Mouse (Mus musculus) R1 (cell line): Measurements from ENCODE around the gene Spg7.
"Not testable (repeated sequence)": the region's sequence is repeated elsewhere in the genome, so short reads cannot be mapped to it uniquely, and the experiment has no call there.

ENCODE experiments used
- DNase-seq: peaks from one replicate; pipeline ENCODE4 v3.0.0-alpha.2; 2018; ENCODE audit warnings: low read depth, low spot score

Gene Spg7

DNA sequence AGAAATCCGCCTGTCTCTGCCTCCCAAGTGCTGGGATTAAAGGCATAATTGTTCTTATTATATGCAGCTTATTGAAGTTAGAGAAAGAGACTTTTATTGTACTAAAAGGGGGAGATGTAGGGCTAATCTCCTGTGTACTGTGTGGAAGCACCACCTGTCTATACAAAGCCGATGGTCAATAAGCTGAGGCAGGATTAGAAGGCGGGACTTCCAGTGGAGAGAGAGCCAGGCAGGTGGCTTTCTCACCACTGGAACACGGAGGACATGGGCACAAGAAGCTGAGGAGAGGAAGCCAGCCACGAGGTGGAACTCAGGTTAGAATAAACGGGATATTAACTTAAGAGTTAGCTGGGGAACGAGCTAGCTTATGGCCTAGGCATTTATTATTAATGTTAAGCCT lies at the start of gene Spg7:
TSS of gene Spg7 (plus strand) at position 222 of the 400 bp plus-strand sequence.
- no peak for DNase-seq

DNA sequence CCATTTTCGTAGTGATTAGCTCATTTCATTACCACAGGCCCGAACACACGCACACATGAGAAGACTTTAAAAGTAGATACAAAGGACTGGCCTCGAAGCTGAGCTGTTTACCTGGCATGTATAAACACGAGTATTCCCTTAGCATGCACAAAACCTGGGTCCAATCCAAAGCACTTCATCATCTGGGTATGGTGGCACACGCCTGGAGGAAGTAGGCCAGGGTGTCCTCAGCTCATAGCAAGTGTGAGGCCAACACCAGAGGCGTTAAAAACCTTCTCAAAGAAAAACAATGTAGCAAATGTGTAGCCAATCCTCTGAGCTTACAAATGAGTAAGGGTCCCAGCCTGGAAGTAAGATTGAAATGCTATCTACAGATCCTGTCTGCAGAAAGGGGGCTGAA lies 48.3 kb upstream of the Spg7 start:
- DNase-seq: no peak

DNA sequence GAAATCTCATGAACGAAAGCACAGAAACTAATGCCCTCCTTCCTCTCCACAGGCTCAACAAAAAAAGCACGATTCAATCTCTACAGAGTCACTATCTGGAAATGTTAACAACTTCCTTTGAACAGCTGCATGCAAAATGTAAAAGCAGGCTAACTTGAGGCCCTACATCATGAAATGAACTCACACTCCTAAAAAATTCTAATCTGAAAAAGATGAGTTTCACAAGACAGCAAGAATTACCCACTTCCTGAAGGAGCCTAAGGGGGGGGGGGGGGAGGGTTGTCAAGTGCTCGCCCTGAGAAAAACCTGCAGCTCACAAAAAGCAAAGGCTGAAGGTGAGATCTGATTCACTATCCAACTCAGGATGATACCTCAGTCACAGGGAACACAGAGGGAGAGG lies 47.7 kb upstream of the Spg7 start:
- DNase-seq: no peak

DNA sequence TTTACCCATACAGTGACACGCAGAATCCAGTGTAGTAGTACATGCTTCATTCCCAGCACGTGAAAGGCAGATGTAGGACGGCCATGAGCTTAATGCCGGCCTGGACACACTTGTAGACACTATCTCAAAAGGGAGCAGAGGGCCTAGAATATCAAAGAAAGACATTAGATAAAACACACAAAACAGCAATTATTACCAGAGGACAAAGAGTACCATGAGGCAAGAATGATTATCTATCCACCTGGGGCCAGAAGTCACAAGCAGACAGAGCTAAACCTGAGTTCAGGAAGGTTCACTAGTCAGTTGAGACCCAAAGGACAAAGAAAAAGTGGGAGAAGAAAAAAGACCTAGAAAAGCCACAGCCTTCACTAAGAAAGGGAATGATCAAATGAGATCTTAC lies 45.6 kb upstream of the Spg7 start:
- no peak for DNase-seq

- no peak for DNase-seq
Measured at GRCm38 (mm10) chr8:123018484-123019164, 44.1 kb upstream of the Spg7 start.

GRCm38 (mm10) chr8:123020084-123020483 lies 42.7 kb upstream of the Spg7 start:
- DNase-seq: no peak

- DNase-seq: no peak
Measured at GRCm38 (mm10) chr8:123020859-123021258, 41.9 kb upstream of the Spg7 start.

- peak; percentile 66 for DNase-seq
Measured at GRCm38 (mm10) chr8:123021259-123021658, 41.5 kb upstream of the Spg7 start.

- DNase-seq: no peak
Measured at GRCm38 (mm10) chr8:123022727-123023126, 40.0 kb upstream of the Spg7 start.

DNA sequence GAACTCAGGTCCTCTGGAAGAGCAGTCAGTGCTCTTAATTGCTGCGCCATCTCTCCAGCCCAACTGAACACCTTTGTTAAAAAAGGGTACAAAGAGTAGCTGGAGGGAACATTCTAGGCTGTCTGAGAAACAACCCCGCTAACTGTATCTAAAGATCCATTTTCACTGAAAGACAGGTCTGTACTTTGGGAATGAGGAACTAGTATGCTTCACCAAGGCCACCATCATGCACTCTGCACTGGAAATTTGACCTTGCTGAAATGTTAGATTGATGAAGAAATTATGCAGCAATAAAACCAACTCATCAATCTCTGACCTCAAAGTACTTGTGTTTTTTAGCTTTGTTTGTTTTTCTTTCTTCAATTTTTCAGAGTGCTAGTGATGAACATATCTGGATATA lies 38.5 kb upstream of the Spg7 start:
- DNase-seq: no peak

DNA sequence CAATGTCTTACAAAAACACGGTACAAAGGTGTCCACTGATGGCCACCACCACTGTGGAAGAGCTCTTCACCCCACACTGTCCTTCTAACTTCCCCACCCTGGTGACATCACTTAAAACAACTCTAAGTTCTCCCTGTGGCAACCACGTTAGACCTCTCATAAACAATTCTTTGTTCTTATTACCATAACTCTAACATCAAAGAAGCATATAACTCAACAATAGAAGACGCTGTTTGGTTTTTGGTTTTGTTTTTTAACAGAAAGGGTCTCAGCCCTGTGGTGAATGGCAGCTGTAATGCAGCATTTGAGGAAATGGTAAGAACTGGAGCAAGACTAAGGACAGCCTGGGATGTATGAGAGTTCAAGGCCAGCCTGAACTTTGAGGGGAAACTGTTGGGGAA lies 36.8 kb upstream of the Spg7 start:
- DNase-seq: no peak

GRCm38 (mm10) chr8:123027786-123028185 lies 35.0 kb upstream of the Spg7 start:
- no peak for DNase-seq

DNA sequence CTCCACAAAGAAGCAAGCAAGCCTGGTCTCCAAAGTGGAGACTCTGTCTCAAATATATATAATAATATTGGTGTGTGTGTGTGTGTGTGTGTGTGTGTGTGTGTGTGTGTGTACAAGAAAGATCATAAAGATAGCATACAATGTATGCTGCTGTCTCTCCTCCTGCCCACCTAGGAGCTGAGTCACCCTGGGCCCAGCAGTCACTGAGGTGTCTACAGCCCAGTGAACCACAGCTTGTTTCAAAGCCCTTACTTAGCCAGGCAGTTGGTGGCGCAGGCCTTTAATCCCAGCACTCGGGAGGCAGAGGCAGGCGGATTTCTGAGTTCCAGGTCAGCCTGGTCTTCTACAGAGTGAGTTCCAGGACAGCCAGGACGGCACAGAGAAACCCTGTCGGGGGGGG lies 32.7 kb upstream of the Spg7 start:
- DNase-seq: not testable (repeated sequence)

DNA sequence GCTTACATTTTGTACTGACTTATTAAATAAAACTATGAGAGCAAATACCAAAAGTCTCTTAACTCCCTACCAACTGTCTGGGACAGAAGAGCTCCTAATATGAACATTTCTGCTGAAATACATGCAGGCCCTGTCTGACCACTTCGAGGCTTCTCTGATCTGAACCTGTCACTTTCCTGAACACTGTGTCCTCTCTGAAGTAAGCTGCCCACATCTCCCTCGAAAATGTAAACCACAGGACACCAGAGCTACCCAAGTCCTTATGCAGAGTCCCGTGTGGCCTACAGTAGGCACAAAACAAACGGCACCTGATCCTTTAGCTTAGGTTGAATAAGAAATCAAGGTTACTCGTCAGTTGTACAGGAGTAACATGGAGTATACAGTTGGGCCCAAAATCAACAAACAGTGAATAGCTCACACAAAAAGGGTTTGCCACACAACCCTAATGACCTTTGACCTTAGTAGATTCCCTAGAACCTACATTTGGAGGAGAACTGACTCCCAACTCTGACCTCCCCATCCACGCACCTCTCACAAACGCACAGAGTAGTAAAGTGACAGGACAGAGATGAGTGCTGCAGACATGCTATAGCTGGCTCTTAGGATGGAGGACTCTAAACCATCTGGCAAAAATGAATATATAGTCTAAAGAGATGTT lies 31.3 kb upstream of the Spg7 start:
- DNase-seq: no peak

DNA sequence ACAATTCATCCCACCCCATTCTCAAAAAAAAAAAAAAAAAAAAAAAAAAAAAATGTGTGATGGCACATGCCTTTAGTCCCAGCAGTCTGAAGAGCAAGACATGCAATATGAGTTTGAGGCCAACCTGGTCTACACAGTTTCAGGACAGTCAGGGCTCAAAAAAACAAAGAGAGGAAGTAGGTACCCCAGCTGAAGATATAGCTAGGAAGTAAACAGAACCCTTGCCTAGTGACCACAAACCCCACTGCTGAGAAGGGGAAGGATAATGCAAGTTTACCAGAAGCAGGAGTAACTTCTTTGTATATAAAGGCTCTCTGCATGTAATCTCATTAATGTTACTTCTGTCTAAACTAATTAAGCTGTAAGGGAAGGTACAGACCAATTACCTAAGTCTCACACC lies 30.0 kb upstream of the Spg7 start:
- DNase-seq: no peak

- no peak for DNase-seq
Measured at GRCm38 (mm10) chr8:123033431-123033830, 29.3 kb upstream of the Spg7 start.

DNA sequence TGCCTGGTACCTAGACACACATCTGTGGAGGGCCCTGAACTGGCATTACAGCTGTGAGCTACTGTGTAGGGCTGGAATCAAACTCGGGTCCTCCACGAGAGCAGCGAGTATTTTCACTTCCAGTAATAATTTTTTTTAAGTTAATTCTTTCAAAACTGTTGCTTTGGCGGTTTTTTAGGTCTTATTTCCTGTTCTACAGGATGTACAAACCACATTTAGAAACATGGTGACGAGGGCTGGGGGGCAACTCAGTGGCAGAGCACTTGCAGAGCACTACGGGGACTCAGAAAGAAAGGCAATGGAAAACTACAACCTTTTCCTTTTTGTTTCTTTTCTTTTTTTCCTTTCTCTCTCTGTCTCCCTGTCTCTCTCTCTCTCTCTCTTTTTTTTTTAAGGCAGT lies 28.6 kb upstream of the Spg7 start:
- no peak for DNase-seq

DNA sequence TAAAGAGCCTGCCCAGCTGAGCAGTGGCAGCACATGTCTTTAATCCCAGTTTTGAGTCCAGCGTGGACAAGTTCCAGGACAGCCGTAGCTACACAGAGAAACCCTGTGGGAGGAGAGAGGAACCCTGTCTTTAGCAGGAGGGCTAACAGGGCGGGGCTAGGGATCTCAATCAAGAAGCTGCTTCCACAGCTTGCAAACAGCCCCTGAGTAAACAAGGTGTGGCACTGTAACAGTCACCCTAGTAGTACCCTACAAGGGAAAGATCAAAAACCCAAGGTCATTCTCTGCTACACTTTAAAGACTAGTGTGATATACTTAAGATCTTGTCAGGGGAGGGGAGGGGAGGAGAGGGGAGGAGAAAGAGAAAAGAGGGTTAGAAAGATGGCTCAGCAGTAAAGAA lies 25.8 kb upstream of the Spg7 start:
- peak; percentile 93 for DNase-seq

- peak; percentile 59 for DNase-seq
Measured at GRCm38 (mm10) chr8:123037487-123037886, 25.3 kb upstream of the Spg7 start.

DNA sequence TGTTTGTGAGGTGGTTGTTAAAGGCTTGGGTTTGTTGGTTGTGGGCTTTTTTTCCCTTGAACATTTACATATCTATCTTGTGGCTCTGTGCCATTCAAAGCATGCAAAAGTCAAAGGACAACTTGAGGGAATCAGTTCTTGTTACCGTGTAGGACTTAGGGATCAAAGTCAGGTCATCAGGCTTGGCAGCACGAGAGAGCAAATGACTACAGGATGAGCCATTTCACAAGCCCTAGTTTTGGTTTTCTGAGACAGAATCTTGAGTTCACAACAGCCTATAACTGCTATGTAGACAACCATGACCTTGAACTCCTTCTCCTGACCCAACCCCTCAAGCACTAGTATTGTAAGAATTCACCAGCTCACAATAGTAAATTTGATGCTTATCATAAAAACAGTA lies 24.4 kb upstream of the Spg7 start:
- DNase-seq: no peak

- DNase-seq: no peak
Measured at GRCm38 (mm10) chr8:123039376-123040109, 23.2 kb upstream of the Spg7 start.

- DNase-seq: peak; percentile 91
Measured at GRCm38 (mm10) chr8:123040110-123040650, 22.6 kb upstream of the Spg7 start.
